Mouse (Mus musculus) erythroid progenitor cell, adult 5-6 weeks (primary cell): ENCODE results near the gene Wdr91. TPM values are rescaled to one million over a fixed set of nuclear protein-coding genes. Genes with fewer than 3 reads are reported as not detected.

Experiments
- ATAC-seq: replicated peaks from 2 replicates; pipeline ENCODE4 v1.8.0; 2016; ENCODE audit warnings: moderate number of reproducible peaks, mild to moderate bottlenecking, moderate TSS enrichment, inconsistent platforms; ENCODE audit not compliant: poor library complexity, low FRiP score, severe bottlenecking
- total RNA-seq, 2 experiments: library from RNA; stranded (forward) in 1 of 2; stranded (reverse) in 1 of 2; fragments of 150-400 nt in 1 of 2; fragments of 186-747, 209-891 nt in 1 of 2; gene quantifications; 2 replicates each; pipeline versions ENCODE4 v1.2.3 to v1.2.4; 2015 to 2017; ENCODE audit warnings: low replicate concordance in 2 of 2

Gene Wdr91
- total RNA-seq, 2 experiments from 2014 or later, result 35.6 to 74.3 TPM

DNA sequence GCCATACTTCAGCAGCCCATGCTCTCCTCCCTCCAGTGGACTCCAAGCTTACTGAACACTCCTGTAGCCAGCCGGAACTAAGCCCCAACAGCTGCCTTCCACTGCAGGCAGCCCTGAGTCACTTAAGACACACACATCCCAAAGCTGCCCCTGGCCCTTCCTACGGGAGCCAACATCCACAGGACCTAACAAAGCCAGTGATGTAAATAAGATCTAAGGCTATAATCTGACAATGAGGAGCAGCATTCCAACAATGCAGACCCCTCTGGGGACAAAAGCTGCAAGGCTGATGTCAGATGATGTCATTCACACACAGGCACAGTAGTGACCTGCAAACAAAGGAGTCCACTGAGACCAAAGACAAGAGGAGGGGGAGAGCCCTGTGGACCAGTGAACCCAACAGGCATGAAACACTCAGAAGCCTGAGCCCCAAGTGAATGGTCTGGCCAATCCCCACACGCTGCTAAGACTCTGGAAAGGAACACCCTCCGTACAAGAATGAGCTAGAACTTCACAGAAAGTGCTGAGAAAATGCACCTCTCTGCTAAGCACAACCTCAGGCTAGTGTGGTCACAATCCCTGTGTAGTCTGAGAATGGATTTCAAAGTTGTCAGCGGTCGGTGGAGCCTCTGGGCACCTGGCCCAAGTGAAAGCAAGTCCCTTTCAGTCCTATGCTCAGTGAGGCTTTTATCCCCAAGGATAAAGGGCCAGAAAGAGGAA lies 23.4 kb downstream of the Wdr91 start:
- ATAC-seq, result no peak

GRCm38 (mm10) chr6:34884724-34885123 lies 26.0 kb downstream of the Wdr91 start:
- ATAC-seq, result no peak

DNA sequence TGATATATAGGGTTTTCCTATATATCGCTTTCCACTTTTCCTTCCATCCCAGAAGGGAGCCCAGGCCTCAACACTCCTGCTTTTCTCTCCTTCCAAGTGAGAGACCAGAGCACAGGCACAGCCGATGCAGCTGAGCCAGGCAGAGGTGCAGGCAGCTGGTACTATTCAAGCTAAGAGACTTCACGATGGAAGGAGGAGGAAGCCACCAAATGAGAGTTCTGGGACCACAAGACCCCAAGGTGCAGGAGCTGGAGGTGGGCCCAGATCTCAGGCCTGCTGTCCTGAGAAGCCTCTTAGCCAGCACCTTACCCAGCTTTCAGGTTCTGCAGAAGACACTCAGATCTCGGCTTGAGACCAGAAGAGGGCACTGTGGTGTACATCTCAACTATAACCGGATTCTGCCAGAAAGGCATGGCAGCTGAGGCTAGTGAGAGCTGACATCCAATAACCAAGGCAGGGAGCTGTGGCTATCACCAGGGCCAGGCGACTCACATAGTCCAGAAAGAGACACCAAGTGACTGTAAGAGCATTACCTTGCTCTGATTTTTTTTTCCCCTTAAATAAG lies 30.7 kb downstream of the Wdr91 start:
- ATAC-seq, result no peak

- no peak for ATAC-seq
Observed at GRCm38 (mm10) chr6:34879101-34879740, 31.5 kb downstream of the Wdr91 start.

DNA sequence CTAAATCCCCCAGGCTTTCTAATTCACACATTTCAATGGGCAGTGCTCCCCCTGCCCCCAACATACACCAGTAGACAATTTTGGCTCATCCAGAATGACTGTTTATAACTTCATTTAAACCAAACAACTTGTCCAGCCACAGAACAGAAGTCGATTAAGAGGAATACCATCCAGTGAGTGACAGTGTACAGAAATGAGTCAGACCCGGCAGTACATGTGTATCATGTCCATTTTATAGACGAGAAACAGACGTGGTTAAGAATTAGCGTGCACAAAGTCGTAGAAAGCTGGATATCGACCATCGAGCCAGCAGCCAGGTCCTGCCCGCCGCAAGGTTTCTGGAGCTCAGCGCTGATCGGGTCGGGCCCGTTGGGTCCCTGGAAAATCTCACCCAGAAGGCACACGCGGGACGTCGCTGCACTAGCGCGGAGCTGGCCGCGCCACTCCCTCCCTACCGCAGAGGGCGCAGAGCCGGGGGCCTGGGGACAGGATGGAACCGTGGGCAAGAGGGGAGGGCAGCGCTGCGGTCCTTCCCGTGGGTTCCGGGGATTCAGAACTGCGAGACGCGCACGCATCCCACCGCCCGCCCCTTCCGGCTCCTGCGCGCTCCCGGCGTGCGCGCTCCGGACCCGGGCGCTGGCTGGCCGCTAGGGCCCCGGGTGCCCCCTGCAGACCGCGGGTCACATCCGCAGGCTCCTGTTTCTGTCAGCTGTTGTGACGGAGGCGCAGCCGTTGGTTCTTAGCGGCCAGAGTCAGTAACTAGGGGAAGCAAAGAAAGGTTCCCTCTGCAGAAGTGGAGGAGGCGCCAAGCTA lies 33.0 kb downstream of the Wdr91 start, which contains the start of gene Cyren:
TSS of gene Cyren (minus strand) at position 552 of the 813 bp plus-strand sequence.
- ATAC-seq, result peak; percentile 60

DNA sequence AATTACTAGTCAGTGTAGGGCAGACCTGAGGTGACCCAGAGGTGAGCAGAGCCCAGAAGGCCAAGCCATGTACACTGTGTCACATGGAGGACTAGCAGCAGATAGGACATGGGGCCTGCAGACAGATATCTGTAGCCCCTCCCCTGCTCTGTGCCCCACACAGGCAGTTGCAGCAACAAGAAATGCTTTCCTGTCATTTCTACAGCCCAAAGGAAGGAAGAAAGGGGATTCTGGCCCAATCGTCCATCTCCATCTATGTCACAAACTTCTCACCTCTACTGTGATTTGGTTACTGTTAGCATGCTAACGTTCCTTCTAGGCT lies 33.9 kb downstream of the Wdr91 start:
- no peak for ATAC-seq

DNA sequence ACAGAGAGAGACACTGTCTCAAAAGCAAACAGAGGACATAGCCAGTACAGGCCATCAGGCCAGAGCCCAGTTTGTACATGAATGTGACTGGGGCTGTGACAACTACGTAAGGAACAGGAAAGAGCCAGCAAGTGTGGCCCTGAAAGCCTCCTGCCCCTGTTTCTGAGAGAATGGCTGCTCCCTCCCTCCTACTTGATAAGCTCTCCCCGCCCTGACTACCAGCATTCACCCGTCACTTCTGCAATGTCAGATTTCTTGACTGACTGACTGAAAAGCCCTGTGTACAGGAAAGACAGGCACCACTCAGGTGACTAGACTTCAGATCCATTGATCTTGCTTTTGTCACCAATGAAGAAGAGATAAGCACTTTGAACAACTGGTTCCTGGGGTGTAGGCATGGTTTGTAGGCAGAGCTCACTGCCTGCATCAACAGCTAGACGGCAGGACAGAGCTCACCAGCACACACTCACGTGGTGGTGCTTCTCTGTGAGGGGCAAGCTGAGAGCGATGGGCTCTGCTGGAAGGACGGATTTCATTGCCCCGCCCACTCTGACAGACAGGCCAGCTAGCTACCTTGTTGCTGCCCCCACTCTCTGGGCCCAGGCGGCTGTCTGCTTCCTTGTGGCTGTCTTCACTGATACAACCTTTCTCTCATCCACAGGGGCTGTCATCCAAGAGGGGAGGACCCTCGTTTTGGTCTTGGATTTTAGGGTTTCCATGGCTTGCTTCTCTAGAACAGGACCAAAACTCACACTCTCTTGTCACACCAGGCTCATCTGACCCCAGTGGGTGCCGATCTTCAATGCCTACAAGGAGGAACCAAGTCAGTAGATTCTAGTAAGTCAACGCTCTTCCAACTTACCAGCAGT lies 34.5 kb downstream of the Wdr91 start:
- ATAC-seq, result peak; percentile 56

- peak; percentile 31 for ATAC-seq
Observed at GRCm38 (mm10) chr6:34875268-34875761, 35.4 kb downstream of the Wdr91 start.

DNA sequence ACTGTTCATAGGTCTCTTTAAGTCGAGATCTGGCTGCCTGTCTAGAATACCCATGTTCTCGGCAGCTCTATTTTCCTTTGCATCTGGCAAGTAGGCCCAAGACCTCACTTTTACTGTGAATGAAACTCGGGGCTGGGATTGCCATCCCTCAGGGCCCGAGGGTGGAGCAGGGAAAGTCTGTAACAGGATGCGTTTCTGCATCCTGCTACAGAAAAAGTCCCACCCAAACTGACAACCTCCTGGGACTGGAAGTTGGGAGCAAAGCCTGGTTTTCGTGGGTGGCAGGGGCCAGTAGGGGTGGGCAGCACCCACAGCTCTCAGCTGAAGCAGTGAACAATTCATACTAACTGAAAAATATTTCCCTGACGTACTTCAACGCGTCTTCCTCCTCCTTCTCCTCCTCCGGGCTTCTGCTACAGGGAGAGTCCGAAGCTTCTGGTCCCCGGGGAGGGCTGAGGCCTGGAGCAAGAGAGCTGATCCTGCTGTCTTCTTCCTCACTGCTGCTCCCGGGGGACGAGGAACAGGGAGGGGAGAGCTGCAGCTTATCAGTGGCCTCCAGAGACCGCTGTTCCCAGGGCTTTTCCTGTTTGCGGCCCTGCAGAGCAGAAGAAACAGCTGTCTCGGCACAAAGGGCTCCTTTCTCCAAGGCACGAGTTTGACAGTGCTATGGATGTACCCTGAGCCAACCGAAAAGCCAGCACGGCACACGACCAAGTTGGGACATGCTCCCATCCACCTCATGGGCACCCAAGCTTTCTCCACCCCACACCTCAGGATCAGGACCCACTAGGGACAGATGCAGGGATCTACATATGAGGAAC lies 36.4 kb downstream of the Wdr91 start:
- ATAC-seq, result peak; percentile 69

DNA sequence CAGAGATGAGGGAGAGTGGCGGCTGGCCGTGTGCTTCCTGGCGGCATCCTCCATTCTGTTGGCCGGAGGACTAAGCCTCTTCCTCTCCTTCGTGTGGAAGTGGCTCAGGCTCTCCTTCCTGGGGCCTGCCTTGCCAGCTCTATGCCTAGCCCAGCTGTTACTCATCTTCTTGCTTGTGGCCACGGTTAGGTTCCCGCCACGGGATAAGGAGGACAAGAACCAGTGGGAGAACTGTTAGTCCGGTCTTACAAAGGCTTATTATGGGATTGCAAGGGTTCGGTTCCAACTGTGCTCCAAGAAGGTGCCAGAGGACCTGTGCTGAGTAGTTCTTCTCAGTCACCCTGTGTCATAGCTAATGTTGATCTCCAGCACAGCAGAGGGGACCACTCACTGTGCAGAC lies 37.8 kb downstream of the Wdr91 start:
- no peak for ATAC-seq

DNA sequence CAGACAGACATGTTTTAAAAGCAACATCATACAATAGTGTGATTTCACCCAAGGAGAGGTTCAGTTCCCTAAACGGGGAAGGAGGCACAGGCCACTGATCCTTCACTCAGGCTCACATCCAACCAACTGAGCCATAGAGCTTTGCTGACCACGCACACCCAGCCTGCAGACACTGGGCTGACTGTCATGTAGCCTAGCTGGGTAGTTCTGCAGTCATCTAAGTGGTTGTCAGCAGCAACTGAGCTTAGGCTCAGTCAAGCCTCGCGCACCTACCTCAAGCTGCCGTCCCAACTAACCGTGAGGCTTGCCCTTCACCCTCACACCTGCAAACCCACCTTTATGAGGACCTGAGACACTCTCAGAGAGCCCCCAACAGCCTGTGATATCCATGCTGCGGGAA lies 38.7 kb downstream of the Wdr91 start:
- ATAC-seq, result no peak

DNA sequence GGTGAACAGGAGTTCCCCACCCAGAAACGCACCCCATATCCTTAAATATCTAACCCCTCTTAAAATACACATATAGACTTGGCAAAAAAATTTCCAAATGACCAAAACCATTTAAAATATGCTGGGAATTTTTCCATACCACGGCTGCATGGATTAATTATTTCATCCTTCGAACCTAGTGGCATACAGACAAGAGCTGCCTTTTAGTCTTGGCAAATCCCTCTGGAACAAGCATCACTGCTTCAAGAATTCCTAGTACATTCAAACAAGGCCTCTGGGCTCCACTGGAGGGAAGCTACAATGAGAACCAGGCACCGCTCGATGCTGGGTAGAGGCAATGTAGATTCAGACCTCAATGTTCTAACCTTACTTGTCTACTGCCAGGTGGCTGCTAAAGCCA lies 40.0 kb downstream of the Wdr91 start:
- no peak for ATAC-seq

DNA sequence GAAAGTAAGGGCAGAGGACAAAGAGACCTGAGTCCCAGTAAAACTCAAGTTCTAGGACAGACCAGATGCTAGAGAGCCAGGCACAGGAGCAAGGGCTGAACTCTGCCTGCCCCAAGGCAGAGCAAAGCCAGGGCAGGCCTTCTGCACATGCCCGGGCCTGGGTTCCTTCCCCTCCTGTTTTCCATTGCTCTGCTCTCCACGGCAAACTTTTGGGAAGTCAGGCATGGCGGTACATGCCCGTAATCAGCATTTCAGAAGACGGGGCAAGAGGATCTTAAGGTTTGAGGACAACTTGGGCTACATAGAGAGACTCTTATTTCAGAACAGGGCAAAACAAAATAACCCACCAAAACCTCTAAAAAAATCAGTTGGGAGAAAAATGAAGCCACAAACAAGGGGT lies 40.5 kb downstream of the Wdr91 start:
- ATAC-seq, result no peak

GRCm38 (mm10) chr6:34869225-34869915 lies 41.3 kb downstream of the Wdr91 start:
- peak; percentile 71 for ATAC-seq

DNA sequence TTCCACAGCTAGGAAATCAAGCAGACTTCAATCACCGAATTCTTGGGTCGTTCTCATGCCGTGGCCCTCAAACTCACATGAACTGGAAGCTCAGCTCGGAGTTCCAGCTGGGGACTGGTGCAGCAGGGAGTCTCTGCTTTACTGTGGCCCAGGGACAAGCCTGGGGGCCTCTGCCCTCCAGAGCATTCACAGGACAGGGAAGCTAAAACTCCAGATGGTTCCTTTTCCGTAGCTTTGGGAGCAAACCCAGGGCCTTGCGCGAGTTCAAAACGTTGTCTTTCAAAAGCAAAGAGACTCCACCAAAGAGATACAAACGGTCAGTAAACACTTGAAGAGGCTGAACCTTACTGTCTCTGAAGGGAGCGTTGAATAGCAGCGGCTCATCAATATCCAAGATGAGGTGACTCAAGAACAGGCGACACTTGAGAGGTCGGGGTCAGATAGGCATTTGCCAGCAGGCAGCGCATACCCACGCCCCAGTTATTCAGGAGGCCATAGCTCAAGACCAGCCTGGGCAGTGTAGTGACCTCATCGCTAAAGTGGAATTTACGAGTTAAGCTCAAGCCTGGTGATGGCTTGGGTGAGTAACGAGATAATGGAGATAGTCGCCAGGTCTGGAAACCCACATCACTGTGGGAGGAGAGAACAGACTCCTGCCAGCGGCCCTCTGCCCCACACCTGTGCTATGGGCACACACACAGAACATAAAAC lies 42.0 kb downstream of the Wdr91 start:
- 0 out of 2 replicates have a peak, but pooled peaks have one; percentile 12 for ATAC-seq

DNA sequence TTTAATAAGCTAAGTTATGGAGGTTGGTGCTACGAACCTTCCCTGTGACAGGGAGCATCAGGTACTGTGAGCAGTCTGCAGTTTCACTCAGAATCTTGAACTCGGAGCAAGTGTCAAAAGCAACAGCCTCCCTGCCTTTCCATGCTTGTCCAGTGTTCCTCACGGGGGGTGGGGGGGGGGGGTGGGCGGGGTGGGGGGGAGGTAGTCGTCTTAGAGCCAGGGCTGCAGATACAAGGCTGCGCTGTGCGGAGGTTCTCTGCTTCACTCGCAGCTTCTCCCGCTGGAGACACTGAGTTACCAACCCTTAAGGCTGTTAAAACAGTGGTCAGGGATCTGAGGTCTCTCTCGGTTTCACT lies 42.7 kb downstream of the Wdr91 start:
- no peak for ATAC-seq

GRCm38 (mm10) chr6:34867301-34867994 lies 43.2 kb downstream of the Wdr91 start:
- no peak for ATAC-seq
